Mouse (Mus musculus) gastrocnemius, postnatal 14 days (tissue): ENCODE data around the gene Gm13119. TPM values are rescaled to one million over a fixed set of nuclear protein-coding genes. Genes with fewer than 3 reads are reported as not detected.
A peak's percentile ranks its signal among the peaks of the same experiment; 100 is the strongest.
"Not testable (repeated sequence)": the region's sequence is repeated elsewhere in the genome, so short reads cannot be mapped to it uniquely, and the experiment has no call there.

Experiments used
- DNase-seq: peaks from one replicate; pipeline ENCODE4 v3.0.0; 2021; ENCODE audit warnings: mixed read lengths
- intact Hi-C: fragments of 180-260 bp; cut with DNase I; formaldehyde crosslinking; loops from one replicate; pipeline ENCODE4 v1.15.1; 2025; ENCODE audit warnings: low total_unique reads
- long read RNA-seq, 2 experiments: library from polyadenylated mRNA; stranded (forward); transcript quantifications; one replicate each; pipeline ENCODE4 v2.0.0; 2021
- total RNA-seq, 2 experiments: library from RNA; stranded (reverse); gene quantifications; 2 replicates each; pipeline ENCODE4 v1.2.3; 2021

Gm13119 gene
- not detected for total RNA-seq
- long read RNA-seq, experiment 1: 0 reads
- long read RNA-seq, experiment 2: 0 reads

- intact Hi-C loops, DNase-seq: not testable (repeated sequence)
Measured at GRCm38 (mm10) chr4:144357642-144358041, at the start of gene Gm13119. Gm13119 (plus strand) TSS chr4:144357942.

- not testable (repeated sequence) for DNase-seq
- intact Hi-C loops: loop anchor here (10.0 kb wide), 1 partner anchor 298 kb away; no protein-coding TSS in a partner anchor
Measured at GRCm38 (mm10) chr4:144312666-144313460, 44.9 kb upstream of the Gm13119 start.

DNA sequence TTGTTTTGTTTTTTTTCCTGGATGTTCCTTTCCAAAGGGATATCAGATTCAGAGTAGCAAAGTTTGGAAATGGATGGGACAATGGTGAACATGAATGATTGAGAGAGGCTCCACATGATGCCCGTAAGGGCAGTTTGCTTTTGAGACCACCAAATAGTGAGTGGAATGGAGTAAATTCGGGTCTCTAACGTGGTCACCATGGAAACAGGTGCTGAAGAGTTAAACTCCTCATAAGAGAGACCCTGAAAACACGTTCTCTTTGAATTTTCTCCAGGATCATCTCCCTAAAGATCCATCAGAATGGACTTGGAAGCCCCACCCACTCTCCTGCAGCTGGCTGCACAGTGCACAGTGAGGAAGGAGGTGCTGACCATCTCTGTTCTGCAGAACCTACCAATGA is 27.8 kb upstream of the Gm13119 start, which contains the start of gene Gm13128:
Gene Gm13128, plus strand, starts transcription at position 301 of the 400 bp plus-strand sequence.
- DNase-seq, intact Hi-C loops: not testable (repeated sequence)

DNA sequence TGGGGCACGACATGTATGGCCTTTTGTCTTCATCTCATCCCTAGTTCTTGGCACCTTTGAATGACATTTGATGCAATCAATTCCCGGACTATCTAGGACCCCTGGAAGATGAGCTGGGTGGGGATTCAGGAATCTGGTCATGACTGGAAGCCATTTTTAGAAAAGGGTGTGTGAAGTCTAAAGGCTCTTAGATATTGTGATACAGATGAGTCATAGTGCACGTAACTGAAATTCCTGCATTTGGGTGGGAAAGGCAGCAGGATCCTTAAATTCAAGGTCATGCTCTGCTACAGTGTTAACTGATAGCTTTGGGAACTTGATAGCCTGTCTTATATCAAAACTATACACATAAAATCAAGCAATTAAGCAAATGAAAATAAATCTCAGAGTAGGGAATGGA is 21.9 kb upstream of the Gm13119 start:
- intact Hi-C loops, DNase-seq: not testable (repeated sequence)

- intact Hi-C loops: no loop called here
- no peak for DNase-seq
Measured at GRCm38 (mm10) chr4:144377911-144378310, 20.2 kb downstream of the Gm13119 start, which contains the start of gene Pramef20. Pramef20 (minus strand) TSS chr4:144377933.

GRCm38 (mm10) chr4:144396316-144396715 is 38.6 kb downstream of the Gm13119 start:
- intact Hi-C loops: no loop called here
- DNase-seq: no peak

DNA sequence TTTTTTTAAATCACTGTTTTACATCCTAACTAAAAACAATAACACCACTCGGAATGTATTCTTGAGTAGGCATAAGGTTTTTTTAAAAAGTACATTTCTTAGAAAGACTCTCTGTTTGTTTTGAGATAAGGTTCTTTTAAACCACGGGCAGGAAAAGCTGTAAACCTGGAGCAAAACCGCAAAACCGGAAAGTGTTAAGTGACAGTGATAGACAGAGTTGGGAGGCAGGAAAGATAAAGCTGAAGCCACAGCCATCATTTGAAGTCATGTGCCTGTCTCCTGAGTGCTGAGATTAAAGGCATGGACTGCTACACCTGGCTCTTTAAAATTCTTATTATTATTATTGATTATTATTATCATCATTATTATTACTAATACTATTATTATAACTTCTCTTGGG is 45.0 kb downstream of the Gm13119 start:
- intact Hi-C loops: no loop called here
- DNase-seq: no peak

- peak; percentile 34 for DNase-seq
Measured at GRCm38 (mm10) chr4:144404456-144405086, 46.8 kb downstream of the Gm13119 start.

DNA sequence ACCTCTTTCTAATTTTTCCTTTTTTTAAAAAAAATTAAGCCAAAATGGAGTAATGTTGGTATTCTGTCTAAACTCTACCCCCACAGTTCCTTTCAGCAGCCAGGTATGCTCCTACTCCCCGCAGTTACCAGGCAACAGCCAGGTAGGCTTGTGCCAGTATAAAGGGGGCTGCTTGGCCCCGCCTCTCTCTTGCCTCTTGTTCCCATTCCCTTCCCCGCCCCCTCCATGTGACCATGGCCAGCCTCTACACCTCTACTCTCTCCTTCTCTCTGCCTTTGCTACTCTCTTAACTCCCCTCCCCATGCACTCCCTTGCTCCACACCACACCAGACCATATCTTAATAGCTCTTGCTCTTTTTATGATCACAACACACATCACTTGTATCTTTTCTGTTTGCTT is 48.5 kb downstream of the Gm13119 start:
- DNase-seq: no peak
- intact Hi-C loops: no loop called here

More at GRCm38 (mm10) chr4:144404456-144405086, 46.8 kb downstream of the Gm13119 start:
- intact Hi-C loops: no loop called here

- intact Hi-C loops: no loop called here
- no peak for DNase-seq
Measured at GRCm38 (mm10) chr4:144408290-144408689, 50.5 kb downstream of the Gm13119 start, which contains the start of gene Pramef12. Pramef12 (minus strand) TSS chr4:144408464.

Other genes with a start within 250 kb of the Gm13119 start
- not detected for gene Oog3, start 195.3 kb upstream of the Gm13119 start, total RNA-seq
- not detected for gene Oog2, start 167.2 kb upstream of the Gm13119 start, total RNA-seq
- gene C87977, start 144.6 kb upstream of the Gm13119 start, total RNA-seq: not detected
- not detected for gene Pramel5, start 77.5 kb upstream of the Gm13119 start, total RNA-seq
- not detected for gene Gm13128, start 27.7 kb upstream of the Gm13119 start, total RNA-seq
- gene Pramef20, start 20.0 kb downstream of the Gm13119 start, total RNA-seq: not detected
- under 1 TPM in 1 of 2 experiments, not detected in 1; 0.14 TPM for gene Pramef12, start 50.5 kb downstream of the Gm13119 start, total RNA-seq
- not detected for gene 1700012P22Rik, start 80.8 kb downstream of the Gm13119 start, total RNA-seq
- gene Gm9944, start 95.4 kb downstream of the Gm13119 start, total RNA-seq: not detected
- not detected for gene Aadacl3, start 105.8 kb downstream of the Gm13119 start, total RNA-seq
- gene 9430007A20Rik, start 161.9 kb downstream of the Gm13119 start, total RNA-seq: not detected
- not detected for gene Gm13124, start 207.2 kb downstream of the Gm13119 start, total RNA-seq